Mouse (Mus musculus) erythroblast, adult 5-6 weeks (primary cell): ENCODE data around the gene Radil. TPM values are rescaled to one million over a fixed set of nuclear protein-coding genes. Genes with fewer than 3 reads are reported as not detected.

Experiments
- ATAC-seq: replicated peaks from 2 replicates; pipeline ENCODE4 v1.8.0; 2016; ENCODE audit warnings: moderate number of reproducible peaks, mild to moderate bottlenecking, moderate TSS enrichment, inconsistent platforms; ENCODE audit not compliant: poor library complexity, low FRiP score, severe bottlenecking
- total RNA-seq, 2 experiments: library from RNA; stranded (forward) in 1 of 2; stranded (reverse) in 1 of 2; fragments of 150-400 nt in 1 of 2; fragments of 200-764, 138-1000 nt in 1 of 2; gene quantifications; 2 replicates each; pipeline versions ENCODE4 v1.2.3 to v1.2.4; 2015 to 2017; ENCODE audit warnings: low replicate concordance in 2 of 2

The Radil gene
- total RNA-seq (2015; ENCODE audit: low replicate concordance) (not detected in 2 replicates), total RNA-seq (2017; ENCODE audit: low replicate concordance) (not detected in 2 replicates)

GRCm38 (mm10) chr5:142550706-142551652 lies at the start of gene Radil:
Radil (minus strand) TSS chr5:142551098.
- ATAC-seq: peak; percentile 77

DNA sequence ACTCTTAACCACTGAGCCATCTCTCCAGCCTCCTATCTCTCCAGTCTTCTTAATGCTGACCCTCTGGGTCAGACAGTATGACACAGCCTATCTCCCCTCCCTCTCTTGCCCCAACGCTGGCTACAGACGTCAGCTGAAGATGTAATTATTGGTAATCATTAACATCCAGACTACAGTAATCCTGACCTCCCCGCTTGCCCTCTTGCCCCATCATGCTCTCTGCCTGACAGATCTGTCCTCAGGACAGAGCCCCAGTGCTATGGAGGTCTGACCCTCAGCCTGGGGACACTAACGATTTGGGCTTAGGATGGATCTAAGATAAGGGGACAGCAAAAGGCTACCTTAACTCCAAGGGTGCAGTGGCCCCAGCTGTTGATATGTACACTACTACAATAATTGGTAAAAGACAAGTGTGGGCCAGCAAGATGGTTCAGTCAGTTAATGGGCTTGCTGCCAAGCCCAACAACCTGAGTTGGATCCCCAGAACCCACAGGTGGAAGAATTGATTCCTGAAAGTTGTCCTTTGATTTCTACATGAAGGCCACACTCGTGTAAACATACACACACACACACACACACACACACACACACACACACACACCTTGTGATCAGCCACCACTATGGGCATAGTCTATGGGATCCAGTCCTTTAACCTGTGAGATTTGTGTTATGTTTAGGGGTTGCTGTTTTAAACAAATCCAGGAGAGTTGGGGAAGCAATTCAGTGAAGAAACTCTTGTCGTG lies 46.9 kb upstream of the Radil start:
- ATAC-seq: no peak

- no peak for ATAC-seq
These were observed 45.8 kb upstream of the Radil start for GRCm38 (mm10) chr5:142596723-142597122.

GRCm38 (mm10) chr5:142595698-142596097 lies 44.8 kb upstream of the Radil start:
- no peak for ATAC-seq

DNA sequence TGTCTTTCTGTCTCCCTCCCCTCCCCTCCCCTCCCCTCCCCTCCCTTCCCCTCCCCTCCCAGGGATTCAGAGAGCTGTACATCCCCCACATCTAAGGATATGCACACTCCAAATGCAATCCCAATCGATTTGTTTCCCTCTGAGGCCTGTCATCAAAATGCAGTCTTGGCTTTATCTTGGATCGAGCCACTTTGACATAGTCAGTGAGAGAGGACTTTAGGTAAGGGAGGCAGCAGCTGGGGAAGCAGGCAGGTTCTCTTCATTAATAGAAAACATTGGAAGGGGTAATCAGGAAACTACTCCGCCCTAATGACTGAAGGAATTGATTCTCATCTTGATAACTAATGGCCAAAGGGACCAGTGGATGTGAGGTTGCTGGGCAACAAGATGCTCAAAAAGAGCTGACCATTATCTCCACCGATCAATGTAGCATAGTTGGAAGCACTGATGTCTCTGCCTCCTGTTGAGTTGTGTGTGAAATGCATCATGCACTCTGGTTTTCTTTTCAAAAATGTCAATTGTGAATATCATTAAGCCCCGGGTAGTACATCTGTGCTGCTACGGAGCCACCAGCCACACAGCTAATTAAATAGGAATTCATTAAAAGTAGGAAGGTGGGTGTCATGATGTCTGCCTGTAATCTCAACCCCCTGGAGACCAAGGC lies 40.2 kb upstream of the Radil start:
- ATAC-seq: no peak

DNA sequence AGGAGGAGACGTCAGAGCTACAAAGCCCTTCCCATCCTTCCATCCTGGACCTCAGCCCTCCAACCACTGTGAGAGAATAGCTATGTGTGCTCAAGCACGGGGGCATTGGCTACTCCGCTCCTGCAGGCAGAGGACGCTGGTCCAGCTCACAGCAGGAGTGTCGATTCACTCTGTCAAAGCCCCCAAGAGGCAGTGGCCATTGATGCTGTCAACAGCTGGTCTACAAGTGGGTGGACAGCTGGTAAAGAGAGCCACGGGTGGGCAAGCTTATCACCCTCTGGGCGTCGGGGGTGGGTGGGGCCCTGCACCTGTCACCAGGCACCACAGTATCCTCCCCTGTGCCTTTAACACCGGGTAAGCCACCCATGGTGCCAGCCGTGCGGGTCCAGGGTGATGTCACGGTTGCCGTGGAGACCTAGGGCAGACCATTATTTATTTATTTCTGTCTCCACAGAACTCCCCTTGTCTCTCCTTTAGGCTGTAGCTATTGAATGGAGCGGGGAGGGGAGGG lies 32.8 kb upstream of the Radil start:
- no peak for ATAC-seq

DNA sequence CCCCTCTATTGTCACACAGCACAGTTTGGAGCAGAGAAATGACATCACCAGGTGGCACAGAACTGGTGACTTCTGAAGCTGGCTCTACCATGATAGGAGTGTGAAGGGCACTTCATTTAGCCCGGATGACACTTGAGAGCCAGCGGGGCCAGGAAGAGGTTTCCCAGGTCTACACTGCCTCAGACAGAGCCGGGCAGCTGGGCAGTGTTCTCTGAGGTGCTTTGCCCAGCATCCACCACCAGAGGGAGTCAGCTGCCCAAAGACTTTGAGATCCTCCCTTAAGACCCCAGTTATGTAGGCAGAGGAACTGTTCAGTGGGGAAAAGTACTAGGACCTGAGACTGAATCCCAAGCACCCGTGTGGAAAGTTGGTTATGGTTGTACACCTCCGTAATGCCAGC lies 30.6 kb upstream of the Radil start:
- 0 out of 2 replicates have a peak, but pooled peaks have one; percentile 55 for ATAC-seq

GRCm38 (mm10) chr5:142578192-142578591 lies 27.3 kb upstream of the Radil start:
- no peak for ATAC-seq

DNA sequence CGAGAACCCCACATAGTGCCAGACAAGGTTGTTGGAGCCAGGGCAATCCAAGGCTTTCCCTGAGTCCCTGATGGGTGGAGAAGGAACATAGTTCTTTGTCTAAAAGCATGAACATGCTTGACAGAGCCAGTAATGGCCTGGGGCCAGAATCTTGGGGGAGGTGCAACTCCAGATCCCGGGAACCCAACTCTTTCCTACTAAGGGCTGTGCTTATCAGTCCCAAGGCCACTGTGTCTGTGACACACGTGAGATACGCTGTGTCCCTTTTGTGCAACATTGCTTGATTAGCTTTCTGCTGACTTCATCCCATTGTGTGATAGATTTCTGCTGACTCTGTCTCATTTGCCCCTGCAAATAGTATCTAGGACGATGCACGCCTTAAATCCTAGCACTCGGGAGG lies 25.9 kb upstream of the Radil start:
- no peak for ATAC-seq

- ATAC-seq: no peak
These were observed 23.6 kb upstream of the Radil start for GRCm38 (mm10) chr5:142574323-142575057.

GRCm38 (mm10) chr5:142564606-142565005 lies 13.7 kb upstream of the Radil start:
- no peak for ATAC-seq

DNA sequence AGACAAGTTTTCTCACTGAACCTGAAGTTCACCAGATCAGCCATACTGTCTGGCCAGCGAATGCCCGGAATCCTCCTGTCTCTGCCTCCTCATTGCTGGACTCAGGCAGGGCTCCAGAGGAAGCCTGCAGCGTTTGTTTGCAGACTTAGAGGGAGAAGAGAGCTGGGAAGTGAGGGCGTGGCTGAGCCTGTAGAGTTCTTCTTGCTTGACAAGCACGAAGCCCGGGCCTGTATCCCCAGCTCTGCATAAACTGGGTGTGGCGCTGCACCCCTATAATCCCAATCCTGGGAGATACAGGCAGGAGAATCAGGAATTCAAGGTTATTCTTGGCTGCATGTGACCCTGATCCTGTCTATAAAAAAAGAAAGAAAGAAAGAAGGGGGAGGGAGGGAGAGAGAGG lies 9.4 kb upstream of the Radil start:
- ATAC-seq: no peak

DNA sequence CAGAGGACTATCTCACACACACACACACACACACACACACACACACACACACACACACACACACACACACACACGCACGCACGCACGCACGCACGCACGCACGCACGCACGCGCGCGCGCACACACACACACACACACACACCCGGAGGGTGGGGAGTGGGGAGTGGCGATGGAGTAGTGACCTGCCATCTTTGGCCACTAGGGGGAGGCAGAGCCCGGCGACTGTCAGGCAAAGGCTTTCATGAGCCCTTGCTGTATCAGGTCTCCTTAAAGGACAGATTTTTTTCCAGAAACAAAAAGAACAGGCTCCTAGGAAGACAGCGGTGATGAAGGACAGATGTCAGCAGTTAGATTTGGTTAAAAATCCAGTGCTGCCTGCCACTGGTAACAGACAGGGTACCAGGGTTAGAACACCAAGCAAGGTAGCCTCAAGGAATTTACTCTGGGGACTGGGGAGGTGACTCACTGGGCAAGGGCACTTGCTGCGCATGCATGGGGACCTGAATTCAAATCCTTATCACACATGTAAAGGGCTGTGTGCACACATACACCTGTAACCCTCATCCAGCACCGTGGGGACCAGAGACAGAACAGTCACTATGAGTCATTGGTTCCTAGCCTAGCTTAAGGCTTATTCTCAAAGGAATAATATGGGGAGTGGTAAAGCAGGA lies 6.6 kb upstream of the Radil start:
- ATAC-seq: peak; percentile 90

DNA sequence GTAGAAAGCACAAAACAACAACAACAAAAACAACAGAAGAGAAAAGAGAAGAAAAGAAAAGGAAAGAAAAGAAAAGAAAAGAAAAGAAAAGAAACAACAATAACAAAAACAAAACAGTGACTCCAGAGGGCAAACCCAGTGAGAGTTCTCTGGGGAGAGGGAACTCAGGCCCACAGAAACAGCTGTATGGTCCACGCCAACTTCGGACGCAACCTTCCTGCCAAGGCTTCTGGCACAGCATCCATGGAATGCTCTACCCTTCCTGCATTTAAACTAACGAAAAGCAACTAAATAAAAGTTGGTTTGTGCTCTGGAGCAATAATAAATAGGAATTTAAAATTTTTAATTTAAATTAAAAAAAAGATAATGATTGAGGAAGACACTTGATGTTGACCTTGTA lies 5.8 kb upstream of the Radil start:
- ATAC-seq: no peak

DNA sequence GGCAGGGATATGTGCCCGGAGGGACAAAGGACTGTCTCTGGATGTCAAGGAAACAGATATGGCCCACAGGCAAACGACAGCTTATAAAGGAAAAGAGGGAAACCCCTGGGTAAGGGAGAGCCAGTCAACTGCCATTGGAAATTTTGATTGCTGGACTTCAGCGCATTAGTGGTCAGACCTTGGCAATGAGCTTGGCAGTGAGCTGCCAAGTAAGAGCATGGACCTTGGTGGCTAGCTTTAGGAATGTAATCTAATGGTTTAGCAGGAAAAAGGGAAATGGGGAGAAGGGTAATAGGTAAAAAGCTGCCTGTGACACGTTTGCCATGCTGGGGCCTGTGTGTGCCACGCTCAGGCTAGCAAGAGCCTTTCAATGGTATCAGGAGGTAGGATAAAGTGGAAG lies 5.0 kb upstream of the Radil start:
- ATAC-seq: no peak

GRCm38 (mm10) chr5:142549961-142550705 lies 765 bp downstream of the Radil start:
- ATAC-seq: no peak

GRCm38 (mm10) chr5:142549441-142549840 lies 1.5 kb downstream of the Radil start:
- ATAC-seq: no peak

GRCm38 (mm10) chr5:142547066-142547465 lies 3.8 kb downstream of the Radil start:
- ATAC-seq: no peak
